16 mouse cellular contexts compared by ENCODE assay signal in genomic region chr6:72869601-72870000, GRCm38 (mm10). TPM values are rescaled to one million over a fixed set of nuclear protein-coding genes. Genes with fewer than 3 reads are reported as not detected.
DNase-seq lines count a peak whose midpoint lies in the region; ATAC-seq and TF ChIP-seq lines count a peak whose summit lies in the region.
"Had no signal": no experiment of that assay in that cellular context is flagged by ENCODE, and none has a peak within 500 bp of the region (broad histone marks: within the 10 kb centered on the region; RNA-seq: fewer than 3 reads in every experiment).

No protein-coding gene starts in this region.

- H3K27ac ChIP-seq in gastrocnemius, adult 2 months = peak overlapping the region; percentile 39
- H3K27ac ChIP-seq in spleen, adult 2 months (ENCODE audit: insufficient read depth, low read length) = peak overlapping the region; percentile 73
- H3K27ac ChIP-seq in stomach, embryonic 15.5 days = peak overlapping the region; percentile 68
- H3K27ac ChIP-seq: limb, embryonic 13.5 days had no signal

- intact Hi-C loops in gastrocnemius, adult 2 months (cut with DNase I) = no loop called here

- H3K9ac ChIP-seq in stomach, embryonic 15.5 days = no peak overlapping the region
- H3K9ac ChIP-seq: limb, embryonic 13.5 days had no signal

- H3K4me1 ChIP-seq in spleen, adult 2 months (ENCODE audit: control insufficient read depth, insufficient read depth, insufficient read length) = peaks cover 28% of the 10 kb centered on the region
- H3K4me1 ChIP-seq in stomach, embryonic 15.5 days = peaks cover 24% of the 10 kb centered on the region

- TF ChIP-seq POLR2A in spleen, adult 2 months (IDR thresholded peaks at IDR 0.05; ENCODE audit: low read depth, low read length) = no peak

- 73% methylated on average over 8 of the region's 8 CpGs for WGBS in spleen, adult 2 months
- WGBS in stomach, embryonic 15.5 days = 60% methylated on average over 8 of the region's 8 CpGs

- no peak for TF ChIP-seq CTCF in gastrocnemius, adult 2 months (IDR thresholded peaks at IDR 0.05)
- no peak for TF ChIP-seq CTCF in spleen, adult 2 months (IDR thresholded peaks at IDR 0.05; ENCODE audit: extremely low read depth, insufficient read depth, insufficient read length, insufficient replicate concordance)

- no peaks in the 10 kb centered on the region; the same call in 1 of the 2 replicates for H3K36me3 ChIP-seq in spleen, adult 2 months (ENCODE audit: control insufficient read depth, insufficient read depth, low read length)
- no peaks in the 10 kb centered on the region for H3K36me3 ChIP-seq in stomach, embryonic 15.5 days

- no peak for ATAC-seq in stomach, embryonic 15.5 days (ENCODE audit: insufficient read depth, low FRiP score, low read depth)

- no peaks in the 10 kb centered on the region for H3K27me3 ChIP-seq in spleen, adult 2 months (ENCODE audit: control insufficient read depth, insufficient read depth, low read length)
- no peaks in the 10 kb centered on the region for H3K27me3 ChIP-seq in stomach, embryonic 15.5 days (replicated peaks)
- H3K27me3 ChIP-seq: limb, embryonic 13.5 days; megakaryocyte, embryonic 14.5 days had no signal

- H3K4me3 ChIP-seq in gastrocnemius, adult 2 months = no peak overlapping the region
- H3K4me3 ChIP-seq in spleen, adult 2 months (ENCODE audit: extremely low read depth, insufficient read depth, insufficient read length) = no peak overlapping the region
- H3K4me3 ChIP-seq in stomach, embryonic 15.5 days (replicated peaks) = no peak overlapping the region
- H3K4me3 ChIP-seq: erythroblast, embryonic 14.5 days; limb, embryonic 13.5 days had no signal

- no peak overlapping the region for H3K4me2 ChIP-seq in stomach, embryonic 15.5 days
- H3K4me2 ChIP-seq: limb, embryonic 13.5 days had no signal

- DNase-seq in gastrocnemius, adult 2 months = no peak
- DNase-seq in gastrocnemius, postnatal 10 days = no peak
- DNase-seq in layer of hippocampus, adult 11-12 months (ENCODE audit: low spot score) = peak; percentile 20
- DNase-seq in layer of hippocampus, adult 9-10 months (ENCODE audit: low spot score) = no peak
- no peak for DNase-seq in spleen, adult 2 months (ENCODE audit: low read depth in 1 of 2, low spot score in 2 of 2)
- DNase-seq in spleen, postnatal 10 days (ENCODE audit: low spot score in 2 of 2) = no peak
- no peak for DNase-seq in retina, postnatal 1 day
- DNase-seq: cerebellum, adult 11-12 months; heart, adult 18-20 months; heart, postnatal 4 days; layer of hippocampus, postnatal 36 days; right cerebral cortex, postnatal 4 days had no signal

- no peaks in the 10 kb centered on the region for H3K9me3 ChIP-seq in stomach, embryonic 15.5 days
- H3K9me3 ChIP-seq: limb, embryonic 13.5 days; megakaryocyte, embryonic 14.5 days had no signal

RNA-seq across cellular contexts. Expression of gene Kcmf1, which starts 30.2 kb away (rescaled TPM):
- total RNA-seq in gastrocnemius, adult 2 months (2021) = 100 to 1,000 TPM; 155 to 192 TPM
- 10 to 100 TPM; 84.0 to 87.2 TPM for total RNA-seq in gastrocnemius, postnatal 10 days (2021)
- polyA plus RNA-seq in spleen, adult 2 months (2012; rRNA removed) = 94.1 and 116 TPM in 2 replicates
- polyA plus RNA-seq in stomach, embryonic 15.5 days (2015; fragmentation: Nextera tagmentation; extraction: Ambion mirVana) = 46.2 and 50.7 TPM in 2 replicates
